Mouse (Mus musculus) forebrain, embryonic 10.5 days (tissue): ENCODE results near the gene Rnf227. TPM values are rescaled to one million over a fixed set of nuclear protein-coding genes. Genes with fewer than 3 reads are reported as not detected.

ENCODE experiments used
- DNase-seq: peaks from one replicate; pipeline ENCODE4 v3.0.0-alpha.2; 2017; ENCODE audit warnings: low spot score; ENCODE audit errors: extremely low spot score
- H3K27ac ChIP-seq: fragments of 300-500 bp; sonication (generic); 2 replicates; pipeline ENCODE4 v1.5.1; 2016; ENCODE audit warnings: mild to moderate bottlenecking
- H3K27me3 ChIP-seq: fragments of 300-500 bp; sonication (generic); 2 replicates; pipeline ENCODE4 v1.6.1; 2016; ENCODE audit warnings: mild to moderate bottlenecking; ENCODE audit not compliant: poor library complexity, severe bottlenecking
- H3K36me3 ChIP-seq: fragments of 300-500 bp; sonication (generic); replicated peaks from 2 replicates; pipeline ENCODE4 v1.6.1; 2016; ENCODE audit warnings: mild to moderate bottlenecking, moderate library complexity
- H3K4me1 ChIP-seq: fragments of 300-500 bp; sonication (generic); 2 replicates; pipeline ENCODE4 v1.6.1; 2016
- H3K4me3 ChIP-seq: fragments of 300-500 bp; sonication (generic); 2 replicates; pipeline ENCODE4 v1.5.1; 2016; ENCODE audit warnings: mild to moderate bottlenecking, moderate library complexity
- H3K9me3 ChIP-seq: fragments of 300-500 bp; sonication (generic); 2 replicates; pipeline ENCODE4 v1.6.1; 2016; ENCODE audit warnings: mild to moderate bottlenecking, moderate library complexity
- WGBS: fragments of 180-500 bp; shearing (Covaris S2); methylation state at CpG from one replicate; pipeline ENCODE4 v1.1.7; 2016; 5-methylcytosine and 5-hydroxymethylcytosine counted together
- polyA plus RNA-seq: library from polyadenylated mRNA; unstranded; fragments of >200 nt; fragmentation: Nextera tagmentation; extraction: Ambion mirVana; gene quantifications from 2 replicates; pipeline ENCODE4 v1.2.1, GENCODE M21; 2016

Gene Rnf227
- polyA plus RNA-seq, 1 experiment from 2014 or later, result 19.7 TPM

GRCm38 (mm10) chr11:69322693-69323471 is 17.4 kb upstream of the Rnf227 start:
- peaks cover 65% of the 10 kb centered on the region for H3K4me1 ChIP-seq

DNA sequence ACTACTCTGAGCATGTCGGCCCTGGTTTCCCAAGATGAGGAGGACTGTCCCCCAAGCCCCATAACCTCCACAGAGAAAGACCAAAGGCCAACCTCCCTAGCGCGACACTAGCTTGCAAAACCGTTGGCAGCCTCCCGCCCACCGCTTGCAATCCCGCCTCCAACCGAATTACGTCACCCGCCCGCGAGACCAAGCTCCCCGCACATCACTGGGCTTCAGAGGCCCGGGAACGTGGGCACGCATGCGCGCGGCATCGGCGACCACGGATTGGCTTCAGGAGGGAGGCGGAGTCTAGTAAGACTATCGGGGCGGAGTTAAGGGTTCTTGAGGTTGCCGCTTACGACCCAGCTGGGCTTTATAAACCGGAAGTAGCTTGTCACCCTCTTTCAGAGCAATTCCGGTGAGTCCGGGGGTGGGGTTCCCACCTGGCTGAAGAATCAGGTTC is 16.6 kb upstream of the Rnf227 start, which contains the start of the genes Cntrob and Trappc1:
Cntrob (minus strand) TSS at position 109 of the 445 bp plus-strand sequence.
Trappc1 (plus strand) TSS at position 314 of the 445 bp plus-strand sequence.
- WGBS, result under 1% methylated on average over 30 of the region's 30 CpGs
- DNase-seq, result peak; percentile 100
- Histone ChIP-seq H3K36me3 (peaks cover 26% of the 10 kb centered on the region), H3K9me3 (no peaks in the 10 kb centered on the region), H3K27ac (peak within 1 kb of the TSS; percentile 97), H3K4me1 (peaks cover 66% of the 10 kb centered on the region), H3K4me3 (peak within 1 kb of the TSS; percentile 77), H3K27me3 (peaks cover 30% of the 10 kb centered on the region)

More at GRCm38 (mm10) chr11:69322693-69323471, 17.4 kb upstream of the Rnf227 start:
- peaks cover 22% of the 10 kb centered on the region for H3K27me3 ChIP-seq
- H3K4me3 ChIP-seq, result peak overlapping the region; percentile 77
- no peak for DNase-seq
- H3K9me3 ChIP-seq, result no peaks in the 10 kb centered on the region
- H3K27ac ChIP-seq, result peak overlapping the region; percentile 97
- WGBS, result 33% methylated on average over 18 of the region's 18 CpGs
- H3K36me3 ChIP-seq, result peaks cover 34% of the 10 kb centered on the region

DNA sequence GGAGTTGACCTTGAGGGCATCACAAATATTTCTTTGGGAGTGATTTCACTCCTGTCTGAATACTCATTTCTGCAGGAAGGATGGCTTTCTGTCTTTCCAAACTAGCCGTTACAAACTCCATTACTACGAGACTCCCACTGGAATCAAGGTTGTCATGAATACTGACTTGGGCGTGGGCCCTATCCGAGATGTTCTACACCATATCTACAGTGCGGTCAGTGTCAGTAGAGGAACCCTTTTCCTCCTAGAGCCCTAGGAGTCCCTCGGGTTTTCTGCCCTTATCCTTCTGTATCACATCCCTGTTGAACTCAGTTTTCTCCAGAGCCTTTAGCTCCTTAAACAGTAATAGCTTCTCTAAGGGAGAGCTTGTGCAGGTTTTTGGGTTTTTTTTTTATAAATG is 15.5 kb upstream of the Rnf227 start:
- Histone ChIP-seq H3K27me3 (peaks cover 41% of the 10 kb centered on the region), H3K4me3 (peak overlapping the region; percentile 77), H3K4me1 (peaks cover 66% of the 10 kb centered on the region), H3K36me3 (peaks cover 15% of the 10 kb centered on the region), H3K27ac (0 out of 2 replicates have a peak overlapping the region, but pooled peaks have one; percentile 97), H3K9me3 (no peaks in the 10 kb centered on the region)
- DNase-seq, result no peak
- WGBS, result 82% methylated on average over 6 of the region's 6 CpGs

GRCm38 (mm10) chr11:69325628-69326407 is 14.4 kb upstream of the Rnf227 start, which contains the start of gene Kcnab3:
Gene Kcnab3, plus strand, starts transcription at chr11:69326258.
- WGBS, result 14% methylated on average over 26 of the region's 26 CpGs
- Histone ChIP-seq H3K27me3 (peaks cover 52% of the 10 kb centered on the region), H3K4me1 (peaks cover 63% of the 10 kb centered on the region), H3K36me3 (peaks cover 5% of the 10 kb centered on the region), H3K9me3 (no peaks in the 10 kb centered on the region), H3K4me3 (peak within 1 kb of the TSS; percentile 77), H3K27ac (peak within 1 kb of the TSS; percentile 76)
- DNase-seq, result peak; percentile 82

DNA sequence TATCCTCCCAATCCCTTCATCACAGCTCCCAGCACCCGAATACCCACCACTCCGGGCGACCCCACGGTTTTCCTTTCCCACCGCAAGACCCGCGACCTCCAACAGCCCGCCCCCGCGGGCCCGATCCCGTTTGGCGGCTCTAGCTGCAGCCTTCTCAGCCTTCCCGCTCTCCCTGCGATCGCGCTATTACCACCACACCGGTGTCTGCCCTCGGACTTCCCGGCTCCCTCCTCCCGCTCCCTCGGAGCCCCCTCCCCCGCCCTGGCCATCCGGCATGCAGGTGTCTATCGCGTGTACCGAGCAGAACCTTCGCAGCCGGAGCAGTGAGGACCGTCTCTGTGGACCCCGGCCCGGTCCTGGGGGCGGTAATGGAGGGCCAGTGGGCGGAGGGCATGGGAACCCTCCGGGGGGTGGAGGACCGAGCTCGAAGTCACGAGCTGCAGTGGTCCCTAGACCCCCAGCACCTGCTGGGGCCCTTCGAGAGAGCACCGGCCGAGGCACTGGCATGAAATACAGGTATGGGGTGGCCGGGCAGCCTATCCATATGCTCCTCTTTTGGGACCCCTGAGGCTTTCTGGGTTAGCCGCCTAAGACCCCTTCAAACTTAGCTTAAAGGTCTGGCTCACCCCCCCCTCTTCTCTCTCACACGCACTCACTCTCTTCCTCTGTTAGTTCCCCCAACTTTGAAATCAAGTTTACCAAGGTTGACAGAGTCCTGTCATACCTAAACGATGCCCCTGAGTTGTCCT is 13.7 kb upstream of the Rnf227 start:
- peaks cover 65% of the 10 kb centered on the region for H3K4me1 ChIP-seq
- H3K27ac ChIP-seq, result peak overlapping the region; percentile 76
- peak overlapping the region; percentile 77 for H3K4me3 ChIP-seq
- DNase-seq, result no peak
- peaks cover 59% of the 10 kb centered on the region for H3K27me3 ChIP-seq
- H3K9me3 ChIP-seq, result no peaks in the 10 kb centered on the region
- WGBS, result 1% methylated on average over 45 of the region's 45 CpGs
- no peaks in the 10 kb centered on the region for H3K36me3 ChIP-seq

DNA sequence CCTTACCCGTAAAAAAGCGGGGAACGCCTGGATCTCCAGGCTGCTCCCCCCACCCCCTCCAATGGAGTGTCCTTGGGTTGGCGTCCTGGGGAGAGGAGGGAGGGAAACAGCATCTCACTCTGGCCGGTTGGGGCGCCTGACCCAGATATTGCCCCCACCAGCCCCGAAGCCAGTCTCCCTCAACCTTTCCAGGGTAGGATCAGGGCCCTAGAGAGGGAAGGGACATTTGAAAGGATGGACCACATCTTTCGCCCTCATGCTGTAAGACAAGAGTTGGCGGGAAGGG is 13.2 kb upstream of the Rnf227 start:
- no peaks in the 10 kb centered on the region for H3K36me3 ChIP-seq
- 7% methylated on average over 9 of the region's 9 CpGs for WGBS
- H3K4me3 ChIP-seq, result peak overlapping the region; percentile 77
- no peak for DNase-seq
- H3K4me1 ChIP-seq, result peaks cover 65% of the 10 kb centered on the region
- no peak overlapping the region for H3K27ac ChIP-seq
- peaks cover 60% of the 10 kb centered on the region for H3K27me3 ChIP-seq
- no peaks in the 10 kb centered on the region for H3K9me3 ChIP-seq

- 49% methylated on average over 6 of the region's 6 CpGs for WGBS
- no peaks in the 10 kb centered on the region for H3K36me3 ChIP-seq
- peaks cover 65% of the 10 kb centered on the region for H3K4me1 ChIP-seq
- H3K27ac ChIP-seq, result no peak overlapping the region
- no peaks in the 10 kb centered on the region for H3K9me3 ChIP-seq
- DNase-seq, result no peak
- H3K27me3 ChIP-seq, result peaks cover 60% of the 10 kb centered on the region
- no peak overlapping the region; the same call in 1 of the 2 replicates for H3K4me3 ChIP-seq
Measured at GRCm38 (mm10) chr11:69327648-69328047, 12.6 kb upstream of the Rnf227 start.

DNA sequence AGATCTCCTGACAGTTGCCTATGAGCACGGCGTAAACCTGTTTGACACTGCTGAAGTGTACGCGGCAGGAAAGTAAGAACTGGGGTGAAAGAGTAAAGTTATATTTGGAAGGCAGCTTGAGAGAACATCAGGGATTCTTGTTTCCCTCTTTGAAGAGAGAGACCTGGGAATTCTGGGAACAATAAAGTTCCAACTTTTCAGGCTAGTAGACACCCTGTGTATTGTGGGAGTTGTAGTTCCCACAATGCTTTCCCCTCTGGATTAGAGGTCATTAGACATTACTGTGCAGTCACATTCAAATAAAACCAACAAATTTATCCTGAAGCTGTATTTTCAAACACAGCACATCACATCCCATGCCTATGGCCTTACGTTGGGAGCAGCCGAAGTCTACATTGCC is 11.7 kb upstream of the Rnf227 start:
- 92% methylated on average over 6 of the region's 6 CpGs for WGBS
- Histone ChIP-seq H3K27ac (no peak overlapping the region), H3K9me3 (no peaks in the 10 kb centered on the region), H3K4me1 (peaks cover 65% of the 10 kb centered on the region), H3K27me3 (peaks cover 60% of the 10 kb centered on the region), H3K36me3 (no peaks in the 10 kb centered on the region), H3K4me3 (no peak overlapping the region)
- DNase-seq, result no peak

DNA sequence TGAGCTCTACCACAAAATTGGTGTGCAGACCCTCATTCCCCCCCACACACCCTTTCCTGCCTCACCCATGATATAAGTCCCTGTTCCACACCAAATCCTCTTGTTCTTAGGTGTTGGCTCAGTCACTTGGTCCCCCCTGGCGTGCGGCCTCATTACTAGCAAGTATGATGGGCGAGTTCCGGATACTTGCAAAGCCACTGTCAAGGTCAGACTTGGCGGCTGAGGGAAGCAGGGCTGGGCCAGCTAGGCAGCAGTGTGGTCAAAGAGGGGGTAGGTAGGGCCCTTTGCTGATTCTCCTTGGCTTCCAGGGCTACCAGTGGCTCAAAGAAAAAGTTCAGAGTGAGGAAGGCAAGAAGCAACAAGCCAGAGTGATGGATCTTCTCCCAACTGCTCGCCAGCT is 9.1 kb upstream of the Rnf227 start:
- H3K4me3 ChIP-seq, result peak overlapping the region; percentile 59; the same call in 1 of the 2 replicates

GRCm38 (mm10) chr11:69331929-69332405 is 8.3 kb upstream of the Rnf227 start:
- peak; percentile 78 for DNase-seq
- H3K4me1 ChIP-seq, result peaks cover 34% of the 10 kb centered on the region
- no peaks in the 10 kb centered on the region for H3K9me3 ChIP-seq
- peaks cover 47% of the 10 kb centered on the region for H3K27me3 ChIP-seq
- peak overlapping the region; percentile 86 for H3K27ac ChIP-seq
- H3K36me3 ChIP-seq, result no peaks in the 10 kb centered on the region
- WGBS, result 1% methylated on average over 24 of the region's 24 CpGs
- peak overlapping the region; percentile 59 for H3K4me3 ChIP-seq

More for the DNA sequence above, 9.1 kb upstream of the Rnf227 start:
- 93% methylated on average over 6 of the region's 6 CpGs for WGBS
- Histone ChIP-seq H3K36me3 (no peaks in the 10 kb centered on the region), H3K27ac (peak overlapping the region; percentile 9), H3K4me1 (peaks cover 42% of the 10 kb centered on the region), H3K9me3 (no peaks in the 10 kb centered on the region), H3K27me3 (peaks cover 55% of the 10 kb centered on the region)
- no peak for DNase-seq

DNA sequence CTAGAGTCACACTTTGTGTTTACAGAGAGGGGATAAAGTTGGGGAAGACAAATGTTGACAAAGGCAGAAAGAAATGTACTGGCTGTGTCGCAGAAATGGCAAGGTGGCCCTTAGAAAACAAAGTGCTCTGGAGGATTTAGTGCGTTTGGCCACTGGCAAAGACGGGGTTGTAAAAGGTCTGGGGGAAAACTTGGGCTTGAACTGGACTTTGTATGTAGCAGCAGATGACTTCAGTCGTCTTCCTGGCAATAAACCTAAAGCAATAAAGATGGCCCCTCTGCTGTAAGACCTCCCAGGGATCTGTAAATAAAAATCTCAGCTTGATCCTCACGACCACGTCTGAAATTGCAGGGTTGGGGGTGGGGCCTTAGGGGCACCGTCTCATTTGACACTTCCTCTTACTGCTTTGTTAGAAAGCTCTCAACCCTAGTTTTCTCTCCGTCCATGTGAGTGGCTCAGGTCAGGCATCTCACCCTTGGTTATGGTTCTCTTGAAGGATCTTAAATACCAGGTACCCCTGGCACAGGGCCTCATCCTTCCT is 7.5 kb upstream of the Rnf227 start:
- 36% methylated on average over 8 of the region's 8 CpGs for WGBS
- H3K4me1 ChIP-seq, result peaks cover 26% of the 10 kb centered on the region
- H3K4me3 ChIP-seq, result peak overlapping the region; percentile 59
- no peaks in the 10 kb centered on the region for H3K9me3 ChIP-seq
- peak overlapping the region; percentile 86 for H3K27ac ChIP-seq
- no peaks in the 10 kb centered on the region for H3K36me3 ChIP-seq
- DNase-seq, result no peak
- peaks cover 42% of the 10 kb centered on the region for H3K27me3 ChIP-seq

- no peak for DNase-seq
- 73% methylated on average over 3 of the region's 3 CpGs for WGBS
- Histone ChIP-seq H3K9me3 (0 out of 2 replicates have a peak, but pooled peaks cover 3% of the 10 kb centered on the region), H3K36me3 (no peaks in the 10 kb centered on the region), H3K4me3 (no peak overlapping the region), H3K27ac (no peak overlapping the region), H3K4me1 (peaks cover 24% of the 10 kb centered on the region), H3K27me3 (peaks cover 42% of the 10 kb centered on the region)
Measured at GRCm38 (mm10) chr11:69333922-69334321, 6.3 kb upstream of the Rnf227 start.
